Mouse (Mus musculus) telencephalon, adult 2 months (tissue): ENCODE results near the gene Gfer.

ENCODE experiments used
- DNase-seq: peaks from one replicate; pipeline ENCODE4 v3.0.0-alpha.2; 2011; ENCODE audit warnings: low read depth, low spot score

Gfer gene

GRCm38 (mm10) chr17:24696011-24696697, at the start of gene Gfer, which contains the start of gene Noxo1:
TSS of gene Gfer (minus strand) at chr17:24696156.
TSS of gene Noxo1 (plus strand) at chr17:24696234.
- DNase-seq: no peak

DNA sequence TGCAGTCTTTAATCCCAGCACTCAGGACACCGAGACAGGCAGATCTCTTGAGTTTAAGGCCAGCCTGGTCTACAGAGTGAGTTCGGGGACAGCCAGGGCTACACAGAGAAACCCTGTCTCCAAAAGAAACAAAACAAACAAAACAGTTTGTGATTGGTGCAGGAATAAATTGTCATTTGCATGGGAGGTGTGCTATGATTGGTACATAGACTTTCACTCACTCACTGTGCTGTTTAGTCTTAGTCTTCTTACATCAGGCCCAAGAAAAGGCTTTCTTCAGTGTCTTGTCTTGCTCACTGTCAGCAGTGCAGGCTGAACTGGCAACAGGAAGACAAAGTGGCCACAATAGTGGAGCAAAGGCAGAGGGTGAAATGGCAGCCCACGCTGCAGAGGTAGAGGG, 48.4 kb upstream of the Gfer start:
- DNase-seq: no peak

DNA sequence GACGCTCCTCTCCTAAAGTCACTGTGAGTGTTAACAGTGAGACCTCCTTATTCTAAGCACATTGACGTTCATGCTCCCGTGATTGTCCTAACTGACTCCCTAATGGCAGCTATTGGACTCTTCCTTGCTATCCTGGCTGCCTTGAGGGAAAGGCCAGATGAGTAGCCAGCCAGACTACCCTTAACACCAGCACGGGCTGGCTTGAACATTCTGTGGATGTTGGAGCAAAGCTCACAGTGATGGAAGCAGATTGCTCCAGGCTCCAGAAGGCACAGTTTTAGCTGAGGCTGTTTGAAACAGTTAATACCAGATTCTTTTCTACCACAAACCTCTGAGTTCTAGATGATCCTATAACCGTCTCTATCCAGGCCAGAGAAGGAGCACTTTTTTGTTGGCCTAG, 47.9 kb upstream of the Gfer start:
- DNase-seq: no peak

DNA sequence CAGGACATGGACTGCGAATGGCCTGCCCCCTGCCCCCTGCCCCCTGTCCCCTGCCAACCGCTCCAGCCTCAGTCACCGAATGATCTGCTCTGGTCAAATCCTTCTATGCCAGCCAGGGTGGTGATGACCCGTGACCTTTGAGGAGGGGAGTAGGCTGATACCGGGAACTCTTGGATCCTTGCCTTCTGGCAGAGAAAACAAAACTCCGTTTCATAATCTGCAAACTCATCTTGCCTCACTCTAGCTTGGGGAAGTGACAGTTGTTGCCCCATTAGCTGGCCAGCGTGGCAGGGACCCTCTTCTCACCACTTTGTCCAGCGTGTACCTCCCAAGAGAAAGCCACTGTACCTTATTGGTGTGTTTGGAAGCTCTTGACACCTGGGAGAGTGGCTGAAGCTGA, 46.4 kb upstream of the Gfer start:
- DNase-seq: no peak

DNA sequence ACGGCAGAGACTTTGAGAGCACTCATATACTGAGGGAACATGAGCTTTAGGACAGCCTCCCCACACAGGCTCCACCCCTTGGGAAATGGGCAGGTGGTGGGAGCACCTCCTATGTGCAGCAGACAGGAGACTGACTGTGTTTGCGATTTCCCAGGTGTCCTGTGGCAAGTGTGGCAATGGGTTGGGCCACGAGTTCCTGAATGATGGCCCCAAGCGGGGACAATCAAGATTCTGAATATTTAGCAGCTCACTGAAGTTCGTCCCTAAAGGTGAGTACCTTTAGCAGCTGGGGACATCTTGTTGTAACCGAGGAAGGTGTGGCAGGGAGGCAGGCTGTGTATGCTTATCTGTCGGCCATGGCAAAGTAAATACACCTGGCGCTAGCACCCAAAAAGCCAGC, 44.0 kb upstream of the Gfer start:
- no peak for DNase-seq

- DNase-seq: no peak
These were observed 42.3 kb upstream of the Gfer start for GRCm38 (mm10) chr17:24738238-24738637.

- no peak for DNase-seq
These were observed 41.3 kb upstream of the Gfer start for GRCm38 (mm10) chr17:24737135-24737810.

DNA sequence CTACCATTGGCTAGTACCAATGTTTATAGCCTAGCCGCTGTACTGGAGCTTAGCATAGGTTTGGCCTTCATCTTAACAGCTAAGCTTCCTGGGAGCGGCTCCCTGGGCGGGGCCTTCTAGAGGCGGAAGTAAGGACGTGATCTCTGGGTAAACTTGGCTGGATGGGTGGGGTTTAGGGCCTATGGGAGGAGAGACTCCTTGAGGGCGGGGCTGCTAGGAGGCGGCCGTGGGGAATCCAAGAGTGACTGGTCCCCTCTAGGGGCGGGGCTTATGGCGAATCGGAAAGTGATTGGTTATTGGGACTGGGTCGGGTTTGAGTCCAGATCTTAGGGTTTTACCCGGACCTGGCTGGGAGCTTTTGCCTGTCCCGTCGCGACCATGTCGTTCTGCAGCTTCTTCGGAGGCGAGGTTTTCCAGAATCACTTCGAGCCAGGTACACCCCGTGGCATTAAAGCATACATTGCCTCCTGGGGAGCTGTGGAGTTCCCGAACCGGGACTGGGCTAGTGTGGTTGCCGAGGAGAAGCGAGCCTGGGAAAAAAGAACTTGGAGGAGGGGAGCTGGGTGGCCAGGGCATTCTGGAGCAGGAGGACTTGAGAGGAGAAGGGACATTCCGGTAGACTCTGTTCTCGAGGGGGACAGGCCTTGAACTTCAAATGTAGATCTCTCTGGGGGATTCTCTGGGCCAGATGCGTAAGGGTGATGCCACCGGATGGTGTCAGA, 40.5 kb upstream of the Gfer start, which contains the start of gene Msrb1:
TSS of gene Msrb1 (plus strand) at position 313 of the 722 bp plus-strand sequence.
- DNase-seq: peak; percentile 96

- DNase-seq: no peak
These were observed 39.5 kb upstream of the Gfer start for GRCm38 (mm10) chr17:24735446-24735845.

- no peak for DNase-seq
These were observed 38.6 kb upstream of the Gfer start for GRCm38 (mm10) chr17:24734513-24734912.

GRCm38 (mm10) chr17:24733434-24734050, 37.6 kb upstream of the Gfer start:
- no peak for DNase-seq

GRCm38 (mm10) chr17:24732233-24732935, 36.4 kb upstream of the Gfer start:
- no peak for DNase-seq

GRCm38 (mm10) chr17:24730787-24731186, 34.8 kb upstream of the Gfer start:
- no peak for DNase-seq

GRCm38 (mm10) chr17:24729067-24729466, 33.1 kb upstream of the Gfer start:
- DNase-seq: no peak

DNA sequence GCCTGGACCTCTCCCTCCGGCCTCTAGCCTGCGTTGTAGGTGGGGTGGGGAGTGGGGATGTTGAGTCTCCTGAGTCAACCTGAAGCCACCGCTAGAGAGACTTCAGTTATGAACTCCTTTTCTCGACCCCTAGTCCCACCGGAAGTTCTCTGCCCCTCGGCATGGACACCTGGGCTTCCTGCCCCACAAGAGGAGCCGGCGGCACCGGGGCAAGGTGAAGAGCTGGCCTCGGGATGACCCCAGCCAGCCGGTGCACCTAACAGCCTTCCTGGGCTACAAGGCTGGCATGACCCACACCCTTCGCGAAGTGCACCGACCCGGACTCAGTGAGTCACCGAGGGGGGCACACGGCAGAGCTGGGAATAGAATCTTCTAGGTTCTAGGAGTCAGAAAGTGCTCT, 32.2 kb upstream of the Gfer start:
- DNase-seq: no peak

GRCm38 (mm10) chr17:24727618-24728017, 31.7 kb upstream of the Gfer start, which contains the start of gene Rpl3l:
TSS of gene Rpl3l (plus strand) at chr17:24727820.
- DNase-seq: no peak

GRCm38 (mm10) chr17:24725637-24726390, 29.9 kb upstream of the Gfer start:
- DNase-seq: no peak

DNA sequence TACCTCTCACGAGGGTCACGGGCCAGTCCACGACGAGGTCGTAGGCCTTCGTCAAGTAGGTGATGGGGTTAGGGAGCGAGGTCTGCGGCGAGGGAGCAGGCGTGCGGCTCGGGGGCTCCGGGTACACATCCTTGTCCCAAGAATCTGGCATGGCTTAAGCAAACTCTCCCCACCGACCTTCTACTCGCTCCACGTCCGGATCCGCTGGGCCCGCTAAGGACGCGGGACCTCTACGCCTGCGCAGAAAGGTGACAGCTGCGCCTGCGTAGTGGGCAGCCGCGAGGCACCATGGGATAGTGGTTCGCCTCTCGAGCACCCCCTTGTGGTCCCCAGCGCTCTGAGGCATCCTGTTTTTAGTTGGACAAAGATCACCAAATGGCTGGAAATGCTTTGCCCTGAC, 28.2 kb upstream of the Gfer start, which contains the start of gene Ndufb10:
TSS of gene Ndufb10 (minus strand) at position 295 of the 400 bp plus-strand sequence.
- DNase-seq: peak; percentile 81

DNA sequence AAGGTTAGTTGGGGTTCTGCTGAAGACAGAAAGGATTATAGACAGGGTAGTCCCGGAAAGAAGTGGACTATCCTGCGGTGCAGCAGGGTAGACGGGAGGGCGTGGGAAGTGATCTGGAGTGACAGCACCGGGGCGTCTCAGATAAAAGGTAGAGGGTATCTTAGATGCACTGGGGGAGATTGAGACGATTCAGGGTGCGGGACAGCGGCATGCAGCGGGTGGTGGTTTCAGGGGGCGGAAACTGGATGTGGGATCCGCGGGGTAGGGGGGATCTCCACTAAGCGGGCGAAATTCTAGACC, 27.9 kb upstream of the Gfer start:
- no peak for DNase-seq

DNA sequence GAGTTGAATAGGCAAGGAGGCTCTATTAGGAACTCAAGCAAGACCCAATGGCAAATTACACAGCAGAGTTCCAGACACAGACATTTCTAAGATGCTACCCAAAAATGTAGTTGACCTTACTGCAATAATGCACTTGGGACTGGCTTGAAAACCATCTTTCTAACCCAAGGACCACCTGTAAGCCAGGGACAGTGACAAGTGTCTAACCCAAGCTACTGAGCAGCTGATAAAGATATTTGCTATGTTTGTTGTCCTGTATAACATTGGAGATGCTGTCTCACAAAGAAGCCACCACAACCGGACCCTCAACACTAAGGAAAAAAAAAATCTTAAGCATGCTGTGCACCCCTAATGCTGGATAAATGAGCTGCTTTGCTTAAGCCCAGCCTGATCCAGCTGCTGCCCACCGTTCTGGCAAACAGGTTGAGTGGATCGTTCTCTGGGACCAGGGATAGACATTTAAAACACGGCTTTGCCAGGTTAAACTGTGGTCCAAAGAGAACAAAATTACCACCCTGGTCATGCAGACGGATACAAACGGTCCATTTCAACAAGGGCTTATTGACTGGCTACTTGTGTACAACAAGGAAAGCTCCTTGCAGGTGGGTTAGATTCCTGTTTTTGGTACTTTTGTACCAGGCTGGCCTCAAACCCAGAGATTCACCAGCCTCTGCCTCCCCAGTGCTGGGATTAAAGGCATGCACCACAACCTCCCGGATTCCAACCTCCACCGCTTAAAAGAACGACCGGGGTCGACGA, 27.3 kb upstream of the Gfer start:
- DNase-seq: no peak
